Mouse (Mus musculus) liver, embryonic 14 days (tissue): ENCODE measurements around the gene B3gat3. TPM values are rescaled to one million over a fixed set of nuclear protein-coding genes. Genes with fewer than 3 reads are reported as not detected.

Source experiments
- polyA plus RNA-seq: library from polyadenylated mRNA; depleted of rRNA; stranded (reverse); fragments of >200 nt; gene quantifications from 2 replicates; pipeline ENCODE4 v1.2.3, GENCODE M21; 2012; rRNA removed

The B3gat3 gene
- polyA plus RNA-seq, 1 experiment = 27.4 TPM

Other genes with a start within 250 kb of the B3gat3 start
- gene Slc3a2, start 197.0 kb upstream of the B3gat3 start, polyA plus RNA-seq = 81.8 and 84.2 TPM in 2 replicates
- 32.2 and 39.3 TPM in 2 replicates for gene Wdr74, start 184.5 kb upstream of the B3gat3 start, polyA plus RNA-seq
- gene 1700092M07Rik, start 179.7 kb upstream of the B3gat3 start, polyA plus RNA-seq = 0.75 and 1.0 TPM in 2 replicates
- gene Stx5a, start 179.0 kb upstream of the B3gat3 start, polyA plus RNA-seq = 31.7 and 36.3 TPM in 2 replicates
- gene Nxf1, start 163.3 kb upstream of the B3gat3 start, polyA plus RNA-seq = 85.1 and 95.1 TPM in 2 replicates
- 33.9 and 43.4 TPM in 2 replicates for gene Tmem223, start 149.4 kb upstream of the B3gat3 start, polyA plus RNA-seq
- 51.7 and 63.6 TPM in 2 replicates for gene Tmem179b, start 145.9 kb upstream of the B3gat3 start, polyA plus RNA-seq
- 7.1 and 8.8 TPM in 2 replicates for gene Taf6l, start 134.0 kb upstream of the B3gat3 start, polyA plus RNA-seq
- 57.0 and 60.6 TPM in 2 replicates for gene Polr2g, start 121.8 kb upstream of the B3gat3 start, polyA plus RNA-seq
- gene Zbtb3, start 117.8 kb upstream of the B3gat3 start, polyA plus RNA-seq = 0.74 and 1.0 TPM in 2 replicates
- gene Ttc9c, start 101.0 kb upstream of the B3gat3 start, polyA plus RNA-seq = 16.9 and 19.7 TPM in 2 replicates
- gene Hnrnpul2, start 100.4 kb upstream of the B3gat3 start, polyA plus RNA-seq = 42.8 and 44.0 TPM in 2 replicates
- 1.3 and 1.5 TPM in 2 replicates for gene AC129217.1, start 90.6 kb upstream of the B3gat3 start, polyA plus RNA-seq
- gene Bscl2, start 82.9 kb upstream of the B3gat3 start, polyA plus RNA-seq = 15.4 and 21.0 TPM in 2 replicates
- 0.01 and 0.05 TPM in 2 replicates for gene Gng3, start 81.2 kb upstream of the B3gat3 start, polyA plus RNA-seq
- 0.12 TPM in 2 replicates for gene Lrrn4cl, start 69.6 kb upstream of the B3gat3 start, polyA plus RNA-seq
- gene Ubxn1, start 48.9 kb upstream of the B3gat3 start, polyA plus RNA-seq = 66.5 and 70.7 TPM in 2 replicates
- 24.0 and 25.5 TPM in 2 replicates for gene Uqcc3, start 39.5 kb upstream of the B3gat3 start, polyA plus RNA-seq
- 3.7 and 4.3 TPM in 2 replicates for gene Lbhd1, start 36.6 kb upstream of the B3gat3 start, polyA plus RNA-seq
- gene Gm49403, start 36.4 kb upstream of the B3gat3 start, polyA plus RNA-seq = not detected in 2 replicates
- 56.4 and 61.7 TPM in 2 replicates for gene 1810009A15Rik, start 31.5 kb upstream of the B3gat3 start, polyA plus RNA-seq
- gene Gm49416, start 31.4 kb upstream of the B3gat3 start, polyA plus RNA-seq = 0.08 TPM in 1 of 2 replicates, not detected in the other
- 10.3 and 12.8 TPM in 2 replicates for gene Ints5, start 27.4 kb upstream of the B3gat3 start, polyA plus RNA-seq
- gene Ganab, start 22.3 kb upstream of the B3gat3 start, polyA plus RNA-seq = 44.2 and 53.9 TPM in 2 replicates
- 1.9 and 2.8 TPM in 2 replicates for gene Rom1, start 9.0 kb downstream of the B3gat3 start, polyA plus RNA-seq
- gene Eml3, start 9.2 kb downstream of the B3gat3 start, polyA plus RNA-seq = 9.7 and 11.0 TPM in 2 replicates
- gene Mta2, start 21.5 kb downstream of the B3gat3 start, polyA plus RNA-seq = 20.0 and 28.3 TPM in 2 replicates
- gene Tut1, start 33.5 kb downstream of the B3gat3 start, polyA plus RNA-seq = 9.8 and 10.6 TPM in 2 replicates
- 194 and 208 TPM in 2 replicates for gene Eef1g, start 46.7 kb downstream of the B3gat3 start, polyA plus RNA-seq
- gene Ahnak, start 68.9 kb downstream of the B3gat3 start, polyA plus RNA-seq = 0.90 and 1.2 TPM in 2 replicates
- not detected in 2 replicates for gene Scgb1a1, start 167.6 kb downstream of the B3gat3 start, polyA plus RNA-seq
- gene Asrgl1, start 215.3 kb downstream of the B3gat3 start, polyA plus RNA-seq = 3.2 and 4.3 TPM in 2 replicates